Mouse (Mus musculus) Patski (cell line): ENCODE measurements around the gene Car9. TPM values are rescaled to one million over a fixed set of nuclear protein-coding genes. Genes with fewer than 3 reads are reported as not detected.
"Not testable (repeated sequence)": the region's sequence is repeated elsewhere in the genome, so short reads cannot be mapped to it uniquely, and the experiment has no call there.

Experiments used
- ATAC-seq: fragments of 100-300 bp; one replicate; pipeline ENCODE4 v1.8.0; 2021
- CTCF ChIA-PET: fragments of 350-600 bp; sonication (Branson Sonifier 250); formaldehyde crosslinking; loops from one replicate; lab custom pipeline; 2022; ENCODE audit warnings: inconsistent platforms; lab: Charles Lee
- POLR2A ChIA-PET: fragments of 350-600 bp; sonication (Branson Sonifier 250); formaldehyde crosslinking; loops from one replicate; lab custom pipeline; 2022; ENCODE audit warnings: antibody characterized with exemption, inconsistent platforms; lab: Charles Lee
- DNase-seq: peaks from one replicate; pipeline ENCODE4 v3.0.0-alpha.2; 2011; ENCODE audit warnings: low read depth, low spot score
- H3K27me3 ChIP-seq: fragments of 371-371 bp; one replicate; pipeline ENCODE4 v1.5.1; 2021
- CTCF ChIP-seq: fragments of 100-300 bp; IDR thresholded peaks from one replicate; pipeline ENCODE4 v1.5.1; 2021
- in situ Hi-C: fragments of 300-500 bp; cut with MboI; formaldehyde crosslinking; loops from 3 replicates; pipeline ENCODE4 v1.11.1; 2018; ENCODE audit warnings: low pct_unique_long_range_greater_than_20kb, mixed read lengths
- polyA plus RNA-seq: library from polyadenylated mRNA; unstranded; gene quantifications from one replicate; pipeline ENCODE4 v1.2.3, GENCODE M21; 2021

The Car9 gene
- polyA plus RNA-seq, 1 experiment from 2014 or later = not detected

DNA sequence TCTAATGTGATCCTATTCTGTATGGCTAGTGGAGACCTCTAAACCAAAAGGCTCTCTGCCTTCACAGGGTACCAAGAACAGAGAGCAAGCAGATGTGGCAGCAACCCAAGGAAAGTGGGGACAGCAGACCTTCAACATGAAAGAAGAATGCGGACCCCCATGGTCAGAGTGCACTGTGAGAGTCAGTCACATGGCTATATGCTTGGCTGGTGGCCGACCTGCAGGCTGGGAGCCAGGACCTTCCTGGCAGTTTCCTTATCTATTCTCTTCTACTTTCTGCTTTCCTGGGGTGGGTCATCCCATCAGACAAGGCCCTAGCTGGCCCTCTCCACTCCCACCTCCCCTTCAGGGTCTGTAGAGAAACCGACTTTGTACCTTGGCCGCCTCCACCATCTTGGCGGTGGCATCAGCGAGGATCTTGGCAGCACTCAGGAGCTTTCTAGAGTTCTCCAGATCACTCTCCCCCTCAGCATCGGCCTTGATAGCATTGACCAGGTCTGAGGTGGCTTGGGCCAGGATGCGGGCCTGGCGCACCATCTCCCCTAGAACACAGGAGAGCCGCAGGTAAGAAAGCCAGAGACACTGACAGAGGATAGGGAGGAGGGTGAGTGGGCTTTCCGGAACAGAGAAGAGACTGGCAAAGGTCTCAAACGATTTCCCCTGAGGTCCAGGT lies 39.7 kb downstream of the Car9 start:
- in situ Hi-C loops = no loop called here
- DNase-seq (no peak), ATAC-seq (no peak)
- no peaks in the 10 kb centered on the region for H3K27me3 ChIP-seq
- ChIA-PET CTCF (interaction anchor here (1.0 to 1.6 kb wide), 2 partner anchors 11 to 16 kb away, joined by 3 to 5 read pairs; no protein-coding TSS in a partner anchor), POLR2A (no interaction called here)
- TF ChIP-seq CTCF = no peak

DNA sequence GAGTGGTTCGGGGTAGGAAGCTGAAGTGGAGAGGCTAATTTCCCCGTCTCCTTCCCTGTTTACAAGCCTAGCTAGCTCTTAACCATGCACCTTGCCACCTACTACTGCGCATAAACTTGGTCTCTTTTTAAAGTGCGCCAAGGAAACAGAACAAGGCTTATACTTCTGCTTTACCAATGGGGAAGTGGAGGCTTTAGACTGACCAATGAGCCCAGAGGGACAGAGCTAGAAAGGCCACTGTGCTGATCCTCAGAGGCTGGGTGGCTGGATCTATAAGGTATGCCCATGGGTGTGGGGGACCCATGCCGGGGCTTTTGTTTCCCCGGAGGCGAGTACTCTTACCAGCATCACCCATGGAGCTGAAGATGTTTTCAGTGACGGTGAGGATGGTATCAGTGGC lies 40.4 kb downstream of the Car9 start:
- no peak for TF ChIP-seq CTCF
- no peaks in the 10 kb centered on the region for H3K27me3 ChIP-seq
- ATAC-seq = no peak
- CTCF ChIA-PET = interaction anchor here (1.0 to 1.6 kb wide), 3 partner anchors 11 to 16 kb away, joined by 3 to 5 read pairs (median 3); no protein-coding TSS in a partner anchor
- POLR2A ChIA-PET = no interaction called here
- DNase-seq = no peak
- in situ Hi-C loops = no loop called here

DNA sequence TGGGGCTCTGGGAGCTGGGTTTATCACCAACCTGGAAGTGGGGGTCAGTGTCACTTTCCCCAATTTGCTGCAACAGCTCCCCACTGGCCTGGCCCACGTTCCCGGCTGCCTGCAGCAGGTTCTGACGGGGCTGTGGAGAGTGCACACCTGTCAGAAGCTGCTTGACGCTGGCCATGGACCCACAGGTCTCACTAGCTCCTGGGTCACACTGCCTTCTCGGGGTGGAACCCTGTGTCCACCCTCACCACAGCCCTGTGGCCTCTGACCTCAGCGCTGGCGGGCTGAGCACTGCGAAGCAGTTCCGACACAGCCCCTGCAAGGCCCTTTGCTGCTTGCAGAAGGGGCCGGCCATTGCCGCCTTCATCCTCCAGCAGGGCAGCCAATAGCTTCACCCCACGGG lies 42.3 kb downstream of the Car9 start:
- no peak for TF ChIP-seq CTCF
- POLR2A ChIA-PET = interaction anchor here (0.6 kb wide), 1 partner anchor 35 kb away, joined by 4 read pairs; the partner anchor contains the start of gene Msmp
- ATAC-seq (no peak), DNase-seq (no peak)
- CTCF ChIA-PET = interaction anchor here (1.2 kb wide), 2 partner anchors 10 to 18 kb away, joined by 4 read pairs; no protein-coding TSS in a partner anchor
- in situ Hi-C loops = no loop called here
- H3K27me3 ChIP-seq = no peaks in the 10 kb centered on the region

DNA sequence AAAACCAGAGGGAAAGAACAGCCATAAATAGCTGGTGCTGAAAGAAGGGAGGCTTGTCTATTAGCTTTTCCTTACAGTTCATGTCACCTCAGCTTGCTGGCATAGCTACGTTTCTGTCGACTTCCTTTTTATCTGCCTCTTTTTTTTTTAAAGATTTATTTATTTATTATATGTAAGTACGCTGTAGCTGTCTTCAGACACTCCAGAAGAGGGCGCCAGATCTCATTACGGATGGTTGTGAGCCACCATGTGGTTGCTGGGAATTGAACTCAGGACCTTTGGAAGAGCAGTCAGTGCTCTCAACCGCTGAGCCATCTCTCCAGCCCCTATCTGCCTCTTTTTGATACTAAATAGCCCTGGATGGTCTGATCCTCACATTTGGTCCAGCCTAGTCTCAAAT lies 45.1 kb downstream of the Car9 start:
- ATAC-seq, POLR2A ChIA-PET, H3K27me3 ChIP-seq, in situ Hi-C loops, DNase-seq: not testable (repeated sequence)
- CTCF ChIA-PET = interaction anchor here (1.2 to 2.1 kb wide), 3 partner anchors 9 to 21 kb away, joined by 3 to 9 read pairs (median 3); partner anchors contain the start of genes Creb3 and Tln1

DNA sequence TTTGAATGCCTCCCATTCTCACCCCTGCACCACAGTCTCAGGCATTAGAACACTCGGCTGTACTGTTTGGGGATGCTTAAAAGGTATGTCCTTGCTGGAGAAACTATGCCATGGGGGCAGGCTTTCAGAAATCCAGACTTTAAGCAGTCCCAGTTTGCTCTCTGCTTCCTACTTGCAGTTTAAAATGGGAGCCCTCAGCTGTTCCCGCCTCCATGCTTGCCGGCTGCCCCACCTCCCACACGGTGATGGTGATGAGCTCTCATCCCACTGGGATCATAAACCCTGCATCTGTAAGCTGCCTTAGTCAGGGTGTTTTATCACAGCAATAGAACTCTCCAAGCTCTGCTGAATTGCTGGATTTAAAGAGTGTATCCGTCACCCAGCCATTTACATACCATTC lies 45.7 kb downstream of the Car9 start:
- TF ChIP-seq CTCF = no peak
- ChIA-PET CTCF (interaction anchor here (1.2 to 2.1 kb wide), 4 partner anchors 9 to 22 kb away, joined by 3 to 9 read pairs (median 3); partner anchors contain the start of genes Creb3 and Tln1), POLR2A (no interaction called here)
- in situ Hi-C loops = no loop called here
- ATAC-seq = no peak
- no peaks in the 10 kb centered on the region for H3K27me3 ChIP-seq
- no peak for DNase-seq

DNA sequence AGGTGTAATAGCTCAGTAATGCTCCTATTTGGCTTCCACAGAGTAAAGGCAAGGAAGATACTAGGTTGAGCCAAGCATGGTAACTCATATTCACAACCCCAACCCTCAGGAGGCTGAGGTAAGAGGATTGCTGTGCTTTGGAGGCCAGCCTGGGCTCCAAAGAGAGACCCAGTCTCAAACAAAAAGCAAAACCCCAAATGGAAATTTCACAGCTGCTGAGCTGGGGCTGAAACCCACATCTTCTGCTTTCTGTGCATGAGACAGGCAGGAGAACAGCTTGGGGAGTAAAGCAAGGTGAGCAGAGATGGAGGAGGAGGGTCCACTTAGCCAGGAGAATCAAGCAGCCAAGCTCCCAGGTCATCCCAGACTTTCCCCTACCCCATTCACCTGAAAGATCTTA lies 47.1 kb downstream of the Car9 start:
- in situ Hi-C loops = no loop called here
- ChIA-PET POLR2A (no interaction called here), CTCF (interaction anchor here (0.9 kb wide), 1 partner anchor 23 kb away, joined by 5 read pairs; no protein-coding TSS in a partner anchor)
- ATAC-seq (no peak), DNase-seq (no peak)
- TF ChIP-seq CTCF = no peak
- no peaks in the 10 kb centered on the region for H3K27me3 ChIP-seq

DNA sequence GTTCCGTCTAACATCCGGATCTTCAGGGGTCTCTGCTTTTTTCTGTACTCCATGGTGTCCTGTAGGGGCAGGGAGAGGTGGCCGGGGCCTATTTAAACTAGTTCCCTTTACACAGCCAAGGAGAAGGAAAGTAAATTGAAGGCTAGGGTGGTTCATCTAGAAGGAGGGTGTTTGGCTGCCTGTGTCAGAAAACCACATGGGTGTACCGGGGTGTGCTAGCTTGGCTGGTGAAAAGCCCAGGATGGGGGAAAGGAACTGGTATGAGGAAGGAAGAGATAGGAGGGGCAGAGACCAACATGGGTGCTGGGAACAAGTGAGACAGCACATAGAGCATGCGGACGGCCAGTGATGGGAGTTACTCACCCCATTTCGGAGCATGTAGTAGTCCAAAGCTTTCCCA lies 49.2 kb downstream of the Car9 start:
- in situ Hi-C loops = no loop called here
- ATAC-seq (no peak), DNase-seq (no peak)
- no peaks in the 10 kb centered on the region for H3K27me3 ChIP-seq
- ChIA-PET POLR2A (no interaction called here), CTCF (no interaction called here)
- TF ChIP-seq CTCF = no peak

DNA sequence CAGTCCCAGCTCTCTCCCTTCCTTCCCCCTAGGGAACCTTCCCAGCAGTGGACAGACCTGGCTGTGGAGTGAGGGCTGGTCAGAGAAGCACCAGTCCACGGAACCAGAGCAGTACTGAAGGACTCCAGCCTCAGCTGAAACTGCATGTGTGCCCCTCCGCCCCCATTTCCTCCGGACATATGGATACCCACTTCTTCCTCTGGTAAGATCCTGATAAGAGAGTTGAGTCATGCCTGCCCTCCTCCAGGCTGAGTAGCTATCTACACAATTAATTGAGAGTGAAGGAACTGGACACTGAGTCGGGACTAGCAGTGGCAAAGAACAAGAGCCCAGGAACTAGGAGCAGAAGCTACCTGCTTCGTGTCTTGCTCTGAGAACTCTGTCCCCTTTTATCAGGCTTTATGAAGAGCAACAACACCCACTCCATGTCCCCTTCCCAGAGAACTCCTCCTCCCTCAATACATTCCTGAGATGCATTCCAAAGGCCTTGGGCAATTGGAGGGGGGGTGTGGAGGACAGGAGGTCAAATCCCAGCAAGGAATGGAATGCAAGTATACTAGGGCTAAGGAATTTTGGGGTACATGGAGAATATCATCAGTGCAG lies 51.4 kb downstream of the Car9 start:
- H3K27me3 ChIP-seq = no peaks in the 10 kb centered on the region
- ChIA-PET CTCF (interaction anchor here (1.0 to 2.7 kb wide), 5 partner anchors 11 to 30 kb away, joined by 3 to 12 read pairs (median 3); no protein-coding TSS in a partner anchor), POLR2A (no interaction called here)
- TF ChIP-seq CTCF = no peak
- in situ Hi-C loops = no loop called here
- peak; percentile 6 for ATAC-seq
- DNase-seq = peak; percentile 51

DNA sequence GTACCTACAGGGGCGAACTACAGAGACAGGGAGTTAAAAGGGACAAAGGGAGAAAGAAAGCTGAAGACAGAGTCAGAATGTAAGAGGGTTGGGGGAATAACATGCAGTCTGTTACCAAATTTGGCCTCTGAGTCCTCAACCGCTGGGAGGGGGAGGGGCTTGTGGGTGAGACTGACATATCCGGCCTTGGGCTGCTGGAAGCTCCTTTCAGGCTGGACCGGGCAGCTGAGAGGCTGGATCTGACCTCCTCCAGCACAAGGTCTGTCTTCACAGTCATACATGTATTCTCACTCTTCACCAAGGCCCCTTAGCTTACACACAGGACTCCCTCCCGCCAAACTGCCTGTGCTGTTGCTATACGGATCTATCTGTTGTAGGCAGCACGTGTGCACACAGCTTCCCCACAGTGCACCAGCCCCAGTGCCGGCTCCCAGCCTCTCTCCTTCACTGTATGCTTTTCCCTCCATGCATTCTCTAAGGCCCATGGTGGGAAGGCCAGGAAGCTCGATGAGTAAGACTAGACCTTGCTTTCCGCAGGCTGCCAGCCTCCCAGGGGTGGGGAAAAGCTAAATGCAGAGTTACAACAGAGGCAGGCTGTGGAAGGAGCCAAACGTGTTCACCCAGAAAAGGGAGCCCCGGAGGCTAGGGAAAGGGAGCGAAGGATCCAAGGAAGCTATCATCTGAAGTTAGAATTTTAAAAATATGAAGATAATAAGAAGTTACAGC lies 52.0 kb downstream of the Car9 start:
- POLR2A ChIA-PET = interaction anchor here (0.6 kb wide), 1 partner anchor 42 kb away, joined by 4 read pairs; no protein-coding TSS in a partner anchor
- DNase-seq = no peak
- peak; percentile 10 for ATAC-seq
- in situ Hi-C loops = no loop called here
- H3K27me3 ChIP-seq = no peaks in the 10 kb centered on the region
- CTCF ChIA-PET = interaction anchor here (1.0 to 2.7 kb wide), 6 partner anchors 10 to 31 kb away, joined by 3 to 12 read pairs (median 4); no protein-coding TSS in a partner anchor
- TF ChIP-seq CTCF = no peak
